Mouse (Mus musculus) limb, embryonic 11.5 days (tissue): ENCODE results near the gene Zfp612. TPM values are rescaled to one million over a fixed set of nuclear protein-coding genes. Genes with fewer than 3 reads are reported as not detected.

ENCODE experiments used
- ATAC-seq: fragments of 200-750 bp; cut with Nextera tagmentation; 2 replicates; pipeline ENCODE4 v1.8.0; 2017; ENCODE audit warnings: low read depth; ENCODE audit not compliant: insufficient number of reproducible peaks, low FRiP score, low TSS enrichment
- DNase-seq: peaks from one replicate; pipeline ENCODE4 v3.0.0-alpha.2; 2015; ENCODE audit warnings: low spot score
- H3K27ac ChIP-seq: fragments of 300-500 bp; sonication (generic); replicated peaks from 2 replicates; pipeline ENCODE4 v1.5.1; 2014; ENCODE audit warnings: low read depth, mild to moderate bottlenecking, low read length
- H3K27me3 ChIP-seq: fragments of 300-500 bp; sonication (generic); 2 replicates; pipeline ENCODE4 v1.6.1; 2014; ENCODE audit warnings: mild to moderate bottlenecking, low read length, mixed read lengths; ENCODE audit not compliant: control insufficient read depth, insufficient read depth
- H3K36me3 ChIP-seq: fragments of 300-500 bp; sonication (generic); 2 replicates; pipeline ENCODE4 v1.6.1; 2014; ENCODE audit warnings: mild to moderate bottlenecking, low read length, moderate library complexity, mixed read lengths; ENCODE audit not compliant: control insufficient read depth, insufficient read depth
- H3K4me1 ChIP-seq: fragments of 300-500 bp; sonication (generic); 2 replicates; pipeline ENCODE4 v1.6.1; 2014; ENCODE audit warnings: low read length, mixed read lengths; ENCODE audit not compliant: control insufficient read depth, insufficient read depth
- H3K4me2 ChIP-seq: fragments of 300-500 bp; sonication (generic); 2 replicates; pipeline ENCODE4 v1.6.1; 2014; ENCODE audit warnings: low read depth, mild to moderate bottlenecking, moderate library complexity; ENCODE audit not compliant: severe bottlenecking
- H3K4me3 ChIP-seq: fragments of 300-500 bp; sonication (generic); 2 replicates; pipeline ENCODE4 v1.5.1; 2014; ENCODE audit warnings: low read depth, low read length
- H3K9ac ChIP-seq: fragments of 300-500 bp; sonication (generic); 2 replicates; pipeline ENCODE4 v1.6.1; 2014; ENCODE audit warnings: mild to moderate bottlenecking, low read length
- H3K9me3 ChIP-seq: fragments of 300-500 bp; sonication (generic); 2 replicates; pipeline ENCODE4 v1.6.1; 2016; ENCODE audit warnings: low read length; ENCODE audit not compliant: control insufficient read depth
- WGBS: fragments of 180-500 bp; shearing (Covaris S2); extraction: QIAGEN DNeasy Blood & Tissue Kit; methylation state at CpG from one replicate; pipeline ENCODE4 v1.1.7; 2014; 5-methylcytosine and 5-hydroxymethylcytosine counted together
- polyA plus RNA-seq: library from polyadenylated mRNA; unstranded; fragments of >200 nt; fragmentation: Nextera tagmentation; extraction: Ambion mirVana; gene quantifications from 2 replicates; pipeline ENCODE4 v1.2.1, GENCODE M21; 2014

The Zfp612 gene
- polyA plus RNA-seq, 1 experiment from 2014 or later: 7.9 TPM

DNA sequence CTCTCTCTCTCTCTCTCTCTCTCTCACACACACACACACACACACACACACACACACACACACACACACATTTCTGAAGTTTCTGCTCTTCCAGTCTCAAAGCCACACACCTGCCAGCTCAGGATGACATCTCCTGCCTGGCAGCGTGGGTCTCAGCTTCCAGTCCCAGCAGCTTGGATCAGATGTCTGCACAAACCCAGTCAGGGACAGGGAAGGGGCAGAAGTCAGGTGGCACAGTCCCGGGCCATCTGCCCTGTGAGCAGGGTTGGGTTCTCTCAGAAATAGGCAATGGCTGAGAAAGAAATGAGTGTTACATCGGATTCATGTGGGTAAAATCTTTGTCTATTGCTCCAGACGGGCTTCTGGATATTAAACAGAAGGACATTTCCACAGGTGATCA lies 61.2 kb downstream of the Zfp612 start:
- no peaks in the 10 kb centered on the region for H3K36me3 ChIP-seq
- H3K9ac ChIP-seq: no peak overlapping the region
- no peak for ATAC-seq
- H3K9me3 ChIP-seq: no peaks in the 10 kb centered on the region
- H3K4me3 ChIP-seq: no peak overlapping the region
- DNase-seq: no peak
- WGBS: 70% methylated on average over 4 of the region's 4 CpGs
- no peaks in the 10 kb centered on the region for H3K4me1 ChIP-seq
- H3K4me2 ChIP-seq: no peak overlapping the region
- H3K27me3 ChIP-seq: no peaks in the 10 kb centered on the region
- H3K27ac ChIP-seq: no peak overlapping the region

Other genes with a start within 250 kb of the Zfp612 start
- gene Phlpp2, start 211.2 kb upstream of the Zfp612 start, polyA plus RNA-seq: 3.6 and 4.6 TPM in 2 replicates
- 0.24 and 0.27 TPM in 2 replicates for gene Marveld3, start 117.5 kb upstream of the Zfp612 start, polyA plus RNA-seq
- gene Tat, start 89.3 kb upstream of the Zfp612 start, polyA plus RNA-seq: not detected in 2 replicates
- not detected in 2 replicates for gene Chst4, start 40.0 kb upstream of the Zfp612 start, polyA plus RNA-seq
- not detected in 2 replicates for gene Gm21964, start 21.5 kb downstream of the Zfp612 start, polyA plus RNA-seq
- not detected in 2 replicates for gene Gm17720, start 23.0 kb downstream of the Zfp612 start, polyA plus RNA-seq
- gene Calb2, start 88.5 kb downstream of the Zfp612 start, polyA plus RNA-seq: 30.2 and 40.6 TPM in 2 replicates
- 9.6 and 9.9 TPM in 2 replicates for gene Cmtr2, start 135.9 kb downstream of the Zfp612 start, polyA plus RNA-seq
- not detected in 2 replicates for gene Hydin, start 187.2 kb downstream of the Zfp612 start, polyA plus RNA-seq